Mouse (Mus musculus): ENCODE measurements at regions not wholly inside any gene's neighbourhood (a gene's known extent, or its start where the extent isn't known, plus 50 kb on each side); places are given as distances from the start of the nearest gene placed in this dataset.

DNA sequence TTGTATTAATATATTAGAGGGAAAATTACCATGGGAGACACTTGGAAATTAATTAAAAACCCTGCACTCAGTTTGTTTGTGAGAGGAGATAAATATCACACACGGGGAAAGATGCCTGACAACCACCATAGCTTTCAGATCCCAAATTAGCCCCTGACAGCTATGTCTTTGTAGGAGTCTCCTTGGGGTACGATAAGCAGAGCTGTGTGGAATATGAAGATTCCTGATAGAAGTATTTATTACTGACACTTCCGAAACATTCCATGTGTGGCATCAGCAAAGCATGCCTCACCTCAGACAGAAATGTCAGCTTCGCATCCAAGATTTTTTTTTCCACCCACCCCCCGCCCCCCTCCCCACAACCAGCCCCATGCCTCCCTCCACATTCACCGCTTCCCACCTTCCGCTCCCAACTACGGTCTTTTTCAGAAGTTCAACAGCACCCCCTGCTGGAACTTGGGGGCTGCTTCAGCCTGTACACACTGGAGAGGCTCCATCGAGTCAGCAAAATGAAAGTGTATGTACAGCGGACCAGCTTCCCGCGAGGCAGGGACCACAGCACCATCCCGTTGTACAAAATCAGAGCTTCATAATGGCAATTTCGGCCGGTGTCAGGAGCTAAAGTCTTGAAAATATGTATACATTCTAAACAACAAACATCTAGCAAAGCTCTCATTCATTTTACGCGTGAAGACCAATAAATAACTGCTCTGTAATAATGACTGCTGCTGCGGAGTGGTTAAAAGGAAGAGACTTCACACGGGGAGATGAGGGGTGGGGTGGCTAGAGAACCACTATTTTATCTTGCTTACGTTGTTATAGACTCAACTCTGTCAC, 66.7 kb downstream of the Rwdd3 start:
- DNase-seq (ENCODE audit: low spot score), result peak; percentile 74

DNA sequence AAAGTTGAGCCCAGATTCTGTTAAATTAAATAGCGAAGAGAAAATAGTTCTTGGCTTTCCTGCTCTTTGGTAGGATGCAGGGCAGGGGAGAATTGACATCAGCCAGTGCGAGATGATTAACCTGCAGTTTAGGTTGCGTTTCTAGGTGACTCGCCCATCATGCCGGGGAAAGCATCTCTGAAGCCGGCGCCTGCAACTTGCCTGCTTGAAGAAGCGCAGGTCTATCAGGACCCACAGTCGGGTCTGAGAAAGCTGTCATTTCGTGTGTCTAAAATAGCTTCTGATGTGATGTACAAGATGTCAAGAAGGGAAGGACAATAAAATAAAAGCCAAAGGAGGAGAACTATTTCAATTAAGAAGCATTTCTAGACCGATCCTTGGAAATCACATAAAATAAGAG, 68.6 kb downstream of the Rwdd3 start:
- no peak for DNase-seq (ENCODE audit: low spot score)

DNA sequence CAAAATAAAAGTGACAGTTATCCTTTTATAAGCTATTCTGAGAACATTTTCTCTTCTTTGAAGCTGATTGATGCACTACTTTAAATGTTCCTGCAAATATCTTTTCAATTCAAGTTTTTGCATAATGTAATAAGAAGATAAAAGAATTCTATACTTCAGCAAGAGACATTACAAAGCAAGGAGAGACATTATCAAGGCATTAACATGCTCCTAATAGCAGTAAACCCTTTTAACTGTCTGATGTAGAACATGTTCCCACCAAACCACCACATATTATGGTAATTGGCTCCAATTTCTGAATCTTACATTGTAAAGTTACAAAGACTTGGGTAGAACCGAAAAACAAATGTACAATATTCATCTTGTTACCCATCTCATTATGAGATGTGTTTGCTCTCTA, 69.4 kb downstream of the Rwdd3 start:
- no peak for DNase-seq (ENCODE audit: low spot score)

DNA sequence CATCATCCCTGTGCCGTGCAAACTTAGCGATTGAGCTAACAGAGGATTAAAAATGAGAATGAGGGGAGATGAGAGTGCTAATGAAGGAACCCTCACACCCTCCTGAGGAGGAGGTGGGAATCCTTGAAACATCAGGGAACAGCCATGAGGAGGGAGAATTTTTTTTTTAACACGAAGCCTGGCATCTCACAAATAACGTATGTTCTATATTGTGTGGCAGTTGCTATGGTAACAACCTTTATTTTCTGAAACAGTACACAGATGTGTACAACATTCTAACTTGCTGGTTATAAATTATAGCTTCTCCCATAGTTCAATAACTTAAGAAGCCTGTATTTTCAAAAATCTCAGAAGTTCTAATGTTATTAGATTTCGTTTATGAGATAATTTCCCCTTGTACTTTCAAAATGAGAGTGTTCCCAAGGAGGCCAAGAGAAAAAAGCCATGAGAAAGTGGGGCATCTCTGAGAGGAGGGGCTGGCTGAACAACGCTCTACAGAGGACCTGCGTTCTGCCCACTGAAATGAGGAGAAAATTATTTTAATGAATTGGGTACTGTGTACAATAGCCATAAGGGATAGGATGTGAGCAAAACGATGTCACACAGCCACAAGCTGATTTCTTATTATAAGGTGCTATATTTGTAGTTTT, 71.2 kb downstream of the Rwdd3 start:
- DNase-seq (ENCODE audit: low spot score), result no peak

DNA sequence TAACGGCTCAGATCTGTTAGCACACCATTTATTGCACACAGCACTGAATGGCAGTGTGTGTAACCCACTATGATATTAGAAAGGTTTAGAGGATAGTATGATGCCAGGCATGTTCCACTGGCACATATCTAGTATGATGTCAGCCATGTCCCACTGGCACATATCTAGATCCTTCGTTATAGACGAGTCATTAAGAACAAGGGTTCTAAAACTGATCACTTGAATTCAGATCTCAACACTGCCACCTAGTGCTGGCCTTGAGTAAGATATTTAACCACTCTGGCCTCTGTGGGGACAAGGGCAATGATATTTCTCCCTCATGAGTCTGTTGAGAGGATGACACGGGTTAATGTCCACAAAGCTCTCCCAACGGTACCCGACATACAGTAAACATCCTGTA, 78.0 kb downstream of the Rwdd3 start:
- DNase-seq (ENCODE audit: low spot score), result peak; percentile 52

DNA sequence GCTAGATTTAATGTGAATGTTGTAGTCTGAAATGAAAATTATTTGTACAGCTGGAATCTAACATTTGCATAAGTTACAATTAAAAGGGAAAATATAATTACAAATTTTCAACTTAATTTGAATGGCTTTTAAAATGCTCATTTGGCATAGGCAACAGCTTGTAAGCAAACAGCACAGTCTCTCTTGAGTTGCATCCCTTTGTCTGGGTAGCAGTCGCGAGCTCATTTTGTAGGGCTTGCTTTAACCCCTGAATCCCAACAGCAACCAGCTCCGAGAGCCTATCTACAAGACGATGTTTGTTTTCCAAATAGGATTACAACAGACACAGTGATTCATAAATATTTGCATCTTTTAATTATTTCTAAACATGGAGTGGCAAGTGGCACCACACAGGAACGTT, 82.8 kb downstream of the Rwdd3 start:
- no peak for DNase-seq (ENCODE audit: low spot score)

DNA sequence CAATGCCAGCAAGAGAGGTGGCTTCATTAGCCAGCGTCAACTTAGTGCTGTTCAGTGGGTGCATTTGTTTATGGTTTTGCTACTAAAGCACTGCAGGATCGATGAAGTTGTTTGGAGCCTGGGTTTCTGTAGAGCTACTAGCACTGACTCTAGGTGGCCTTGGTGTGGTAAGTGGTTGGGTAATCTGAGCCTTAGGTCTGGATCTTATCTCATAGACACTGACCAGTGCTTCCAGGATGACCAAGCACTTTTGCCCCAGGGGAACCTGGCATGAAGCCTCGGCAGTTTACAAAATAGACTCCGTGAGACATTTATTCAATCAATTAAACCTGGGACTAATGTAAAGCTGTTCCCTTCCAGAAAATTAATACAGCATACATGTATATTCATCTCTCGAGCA, 102.8 kb downstream of the Rwdd3 start:
- DNase-seq (ENCODE audit: low spot score), result no peak

DNA sequence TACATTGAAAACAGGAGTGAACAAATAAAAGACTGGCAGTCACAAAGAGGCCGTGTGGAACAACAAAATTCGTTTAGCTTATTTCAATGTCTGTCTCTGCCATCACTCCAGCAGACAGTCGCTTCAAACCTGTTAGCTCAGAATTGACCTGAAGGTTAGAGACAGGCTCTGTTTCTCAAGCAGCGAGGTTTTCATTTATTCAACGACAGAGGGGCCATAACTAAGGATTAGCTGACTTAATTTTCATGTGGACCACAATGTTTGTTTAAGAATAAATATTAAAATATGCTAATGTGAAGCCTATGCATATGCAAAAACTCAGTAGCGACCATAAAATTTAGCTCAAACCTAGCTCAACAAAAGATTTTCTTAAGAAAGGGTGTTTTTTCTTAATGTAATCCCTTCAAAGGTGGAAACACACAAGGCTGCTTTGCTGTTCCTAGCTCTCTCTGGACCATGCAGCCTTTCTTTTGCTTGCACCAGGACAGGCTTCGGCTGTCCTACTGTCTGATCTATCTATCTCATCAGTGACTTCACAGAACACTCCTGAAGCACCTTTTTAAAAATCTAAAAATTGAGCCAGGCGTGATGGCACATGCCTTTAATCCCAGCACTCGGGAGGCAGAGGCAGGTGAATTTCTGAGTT, 135.5 kb downstream of the Rwdd3 start:
- no peak for DNase-seq (ENCODE audit: low spot score)

DNA sequence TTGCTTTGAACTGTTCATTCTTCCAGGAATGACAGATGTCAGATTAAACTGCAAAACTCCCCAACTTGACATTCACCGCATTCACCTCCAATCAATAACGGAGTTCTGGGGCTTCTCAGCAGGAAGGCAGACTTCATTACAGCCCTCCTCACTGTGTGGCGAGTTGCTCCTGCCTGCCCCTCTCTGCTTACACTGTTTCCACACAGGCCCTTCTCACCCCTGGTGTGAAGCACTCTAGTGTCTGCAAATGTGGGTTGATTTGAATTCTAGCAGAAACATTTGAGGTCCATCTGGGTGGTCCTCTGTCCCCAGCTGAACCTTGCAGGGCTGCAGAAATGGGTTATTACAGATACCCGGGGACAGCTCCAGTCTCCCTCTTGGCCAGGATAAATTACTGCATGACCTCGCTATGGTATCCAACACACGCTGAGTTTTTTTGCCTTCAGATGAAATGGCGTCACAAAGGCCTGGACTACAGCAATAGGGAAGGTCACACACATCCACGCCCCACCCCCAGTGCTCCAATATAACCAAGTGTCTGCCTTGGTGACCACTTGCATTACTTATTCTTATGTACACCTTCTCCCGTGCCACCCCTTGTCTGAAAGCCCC, 145.8 kb downstream of the Rwdd3 start:
- DNase-seq (ENCODE audit: low spot score), result no peak

DNA sequence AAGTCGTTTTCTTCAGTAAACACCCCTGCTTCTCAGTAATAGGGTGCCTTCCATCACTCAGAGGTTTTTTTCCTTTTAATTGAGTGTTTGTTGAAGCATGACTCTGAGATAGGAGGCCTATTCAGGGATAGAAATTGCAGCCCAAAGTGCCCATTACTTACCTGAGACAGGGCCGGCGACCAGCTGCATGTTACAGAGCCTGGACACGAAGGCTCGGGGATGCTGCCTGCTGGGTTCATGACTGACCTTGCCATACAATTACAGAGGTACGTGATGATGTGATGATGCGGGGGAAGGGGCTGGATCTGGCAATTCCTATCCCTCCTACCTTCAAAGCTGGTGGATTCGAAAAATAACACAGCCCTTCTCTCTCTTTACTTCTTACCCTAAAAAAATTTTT, 146.7 kb downstream of the Rwdd3 start:
- no peak for DNase-seq (ENCODE audit: low spot score)

DNA sequence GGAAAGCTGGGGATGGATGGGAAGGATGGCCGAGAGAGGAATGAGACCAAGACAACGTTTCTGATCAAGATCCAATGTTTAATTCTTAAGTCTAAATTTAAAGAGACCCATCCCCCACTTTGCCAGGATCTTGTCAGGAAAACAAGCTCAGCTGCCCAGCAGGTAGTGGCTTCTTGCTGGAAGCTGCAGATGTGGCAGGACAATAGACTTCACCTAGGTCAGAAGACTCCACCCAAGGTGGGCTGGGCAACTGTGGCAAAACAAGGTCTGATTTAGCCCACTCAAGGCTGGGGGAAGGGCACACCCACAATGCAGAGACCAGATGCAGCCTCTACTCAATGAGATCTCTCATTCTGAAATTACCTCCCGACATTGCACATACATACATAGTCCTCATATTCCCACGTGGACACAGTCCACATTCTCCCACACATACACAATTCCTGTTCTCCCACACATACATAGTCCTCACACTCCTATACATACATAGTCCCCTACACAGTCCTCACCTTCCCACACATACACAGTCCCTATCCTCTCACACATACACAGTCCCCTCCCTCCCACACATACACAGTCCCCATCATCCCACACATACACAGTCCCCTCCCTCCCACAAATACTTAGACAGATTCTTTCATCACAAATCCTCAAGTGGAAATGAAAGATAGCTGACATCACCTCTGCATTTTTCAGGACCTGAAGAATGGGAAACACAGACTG, 150.2 kb downstream of the Rwdd3 start:
- no peak for DNase-seq (ENCODE audit: low spot score)

DNA sequence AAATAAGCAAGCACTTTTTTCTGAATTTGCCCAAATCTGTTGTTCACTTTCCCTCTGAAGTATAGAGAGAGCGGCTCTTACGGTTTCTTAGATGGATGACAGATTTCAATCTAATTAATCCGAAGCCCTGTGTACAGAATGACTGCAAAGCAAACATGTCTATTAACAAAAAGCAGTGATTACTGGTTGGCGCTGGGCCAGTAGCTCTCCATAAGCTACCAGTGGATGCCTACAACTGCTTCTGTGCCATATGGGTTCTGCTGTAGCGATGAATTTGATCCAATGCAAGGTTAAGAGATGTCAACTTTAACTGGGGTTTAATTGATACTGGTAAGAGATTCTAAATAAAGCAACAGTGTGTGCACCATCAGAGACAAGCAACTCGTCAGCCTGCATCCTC, 162.3 kb downstream of the Rwdd3 start:
- DNase-seq (ENCODE audit: low spot score), result no peak

DNA sequence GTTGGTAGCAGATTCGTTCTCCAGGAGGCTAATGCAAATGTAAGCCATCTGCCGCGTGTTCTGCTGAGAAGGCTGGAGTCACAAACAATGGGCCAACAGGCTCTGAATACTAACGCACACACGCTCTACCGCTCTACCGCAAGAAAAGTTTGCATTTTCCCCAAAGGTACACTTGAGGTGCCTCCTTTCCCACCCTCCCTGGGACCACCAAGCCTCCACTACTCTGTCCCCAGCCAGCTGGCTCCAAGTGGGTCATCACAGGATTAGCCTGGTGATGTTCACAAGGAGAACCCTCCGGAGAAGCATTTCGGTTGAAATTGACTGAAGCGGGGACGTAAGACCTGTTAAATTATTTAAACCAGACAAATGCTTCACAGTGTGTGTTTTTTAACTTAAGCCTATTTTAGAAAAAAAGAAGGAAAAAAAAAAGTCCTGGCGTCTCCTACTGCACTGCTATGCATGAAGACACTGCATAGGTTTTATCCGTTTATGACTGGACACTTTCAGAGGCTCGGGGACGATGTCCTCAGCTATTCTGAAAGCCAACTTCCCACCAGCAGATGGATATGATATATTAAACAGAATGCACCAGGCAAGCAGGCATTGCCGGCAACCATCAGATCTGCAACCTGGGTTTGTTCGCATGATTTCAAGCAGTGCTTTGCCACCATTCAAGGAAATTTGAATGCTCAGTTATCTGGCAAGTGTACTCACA, 187.8 kb downstream of the Rwdd3 start:
- DNase-seq (ENCODE audit: low spot score), result no peak

DNA sequence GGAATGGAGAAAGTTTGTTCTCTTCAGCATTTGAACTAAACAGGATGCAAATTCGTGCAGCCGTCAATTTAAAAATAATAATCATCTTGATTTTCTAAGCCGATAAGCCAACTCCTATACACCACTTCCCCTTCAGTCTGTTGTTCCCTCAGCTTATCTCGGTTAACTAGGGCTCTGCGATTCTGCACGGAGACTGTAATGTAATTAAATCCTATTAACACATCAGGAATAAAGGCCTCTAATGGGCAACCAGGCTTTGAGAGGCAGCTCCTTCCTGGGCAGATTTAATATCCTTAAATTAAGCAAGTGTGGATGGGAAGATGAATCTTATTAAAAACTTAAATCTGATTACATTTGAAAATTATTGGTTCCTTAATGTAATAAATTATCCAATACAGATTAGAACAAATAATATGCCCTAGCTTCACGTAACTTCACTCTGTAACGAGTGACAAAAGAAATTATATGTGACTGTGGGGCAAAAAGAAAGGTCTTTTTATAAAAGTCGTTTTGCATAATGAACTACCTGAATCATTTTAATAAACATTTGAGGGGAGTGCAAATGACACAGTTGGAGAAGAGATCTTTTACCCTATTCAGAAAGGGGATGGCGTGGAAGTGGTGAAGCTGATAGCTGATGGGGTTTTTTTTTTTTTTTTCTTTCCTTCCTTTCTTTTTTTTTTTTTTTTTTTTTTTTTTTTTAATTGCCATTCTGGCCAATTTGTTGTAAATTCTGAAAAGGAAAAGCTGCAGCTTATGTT, 188.5 kb downstream of the Rwdd3 start:
- DNase-seq (ENCODE audit: low spot score), result no peak

DNA sequence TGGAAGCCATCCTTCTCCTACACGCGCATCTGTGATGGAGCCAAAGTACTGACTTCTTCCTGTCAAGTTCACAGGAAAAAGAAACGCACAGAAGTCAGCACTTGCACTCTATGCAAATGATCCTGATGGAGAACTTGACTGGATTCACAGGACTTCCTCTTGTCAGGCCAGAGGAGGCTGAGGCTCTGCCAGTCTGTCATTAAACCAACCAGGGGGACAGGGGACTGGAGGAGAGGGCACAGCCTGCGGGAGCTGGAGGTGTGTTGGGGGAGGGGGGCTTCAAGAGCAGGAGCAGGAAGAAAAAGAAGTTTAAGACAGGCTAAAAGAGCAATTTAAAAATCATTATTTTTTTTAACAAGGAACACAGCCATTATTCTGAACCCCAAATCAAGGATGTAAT, 189.3 kb downstream of the Rwdd3 start:
- DNase-seq (ENCODE audit: low spot score), result no peak

DNA sequence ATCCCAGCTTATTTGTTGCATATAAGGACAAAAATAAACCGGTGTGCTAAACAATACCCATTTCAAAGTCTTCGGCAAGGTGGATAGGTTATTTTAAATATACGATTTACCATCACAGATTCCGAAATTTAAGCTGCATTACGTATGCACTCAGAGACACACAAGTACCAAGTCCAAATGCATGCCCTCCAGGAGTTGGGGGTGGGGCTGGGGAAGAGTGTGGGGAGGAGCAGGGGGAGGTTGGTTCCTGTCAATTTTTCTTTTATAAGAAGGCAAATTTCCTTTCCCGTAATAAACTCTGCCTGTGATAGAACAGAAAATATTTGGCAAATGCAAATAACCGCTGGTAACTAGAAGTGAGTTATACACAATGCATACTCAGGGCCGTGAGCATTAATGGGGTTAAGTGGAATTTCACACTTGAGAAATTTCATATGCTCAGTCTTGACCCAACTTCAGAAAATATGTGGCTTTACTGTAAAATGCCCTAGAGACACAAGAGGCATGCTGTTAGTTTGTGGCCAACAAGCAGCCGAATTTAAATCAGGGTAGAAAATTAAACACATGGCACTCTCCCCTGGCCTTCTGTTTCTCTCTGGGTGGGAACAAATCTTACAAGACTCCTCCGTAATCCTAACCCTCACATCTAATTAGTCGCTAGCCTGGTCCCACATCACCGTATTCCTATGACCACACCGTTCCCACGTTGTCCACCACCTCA, 200.6 kb downstream of the Rwdd3 start:
- DNase-seq (ENCODE audit: low spot score), result no peak

DNA sequence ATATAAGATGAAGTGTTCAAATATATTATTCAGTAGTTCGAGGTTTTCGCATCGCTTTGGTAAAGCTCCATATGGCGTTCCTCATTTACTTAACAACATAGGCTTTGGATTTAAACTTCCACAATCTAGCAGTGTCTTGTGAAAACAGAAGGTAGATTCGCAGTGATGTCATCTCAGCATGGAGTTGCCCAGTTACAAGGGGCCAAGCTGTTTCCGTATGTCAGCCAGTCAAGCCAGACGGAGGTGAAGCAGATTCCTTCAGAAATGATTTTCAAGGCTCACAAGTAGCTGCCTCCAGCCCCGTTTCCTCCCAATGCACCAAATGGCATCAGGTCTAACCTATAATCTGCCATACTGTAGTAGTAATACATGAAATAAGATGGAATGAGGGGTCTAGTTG, 224.6 kb downstream of the Rwdd3 start:
- DNase-seq (ENCODE audit: low spot score), result no peak

DNA sequence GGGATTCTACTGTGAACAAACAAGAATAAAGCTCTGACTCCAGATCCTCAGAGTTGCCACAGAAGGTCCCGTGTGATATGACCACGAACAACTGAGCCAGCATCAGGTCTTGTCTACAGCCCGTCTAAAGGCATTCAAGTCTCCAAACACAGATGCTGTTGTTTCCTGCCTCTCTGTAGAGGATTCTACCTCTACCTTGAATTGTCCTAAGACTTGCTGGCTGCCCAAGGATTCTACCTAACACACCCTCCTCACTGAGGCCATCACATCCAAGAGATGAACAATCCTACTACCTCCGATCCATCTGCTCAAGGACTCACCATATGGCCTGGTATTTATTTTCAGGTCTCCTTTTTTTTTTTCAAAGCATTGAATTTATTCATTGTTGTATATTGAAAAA, 237.1 kb downstream of the Rwdd3 start:
- DNase-seq (ENCODE audit: low spot score), result no peak

DNA sequence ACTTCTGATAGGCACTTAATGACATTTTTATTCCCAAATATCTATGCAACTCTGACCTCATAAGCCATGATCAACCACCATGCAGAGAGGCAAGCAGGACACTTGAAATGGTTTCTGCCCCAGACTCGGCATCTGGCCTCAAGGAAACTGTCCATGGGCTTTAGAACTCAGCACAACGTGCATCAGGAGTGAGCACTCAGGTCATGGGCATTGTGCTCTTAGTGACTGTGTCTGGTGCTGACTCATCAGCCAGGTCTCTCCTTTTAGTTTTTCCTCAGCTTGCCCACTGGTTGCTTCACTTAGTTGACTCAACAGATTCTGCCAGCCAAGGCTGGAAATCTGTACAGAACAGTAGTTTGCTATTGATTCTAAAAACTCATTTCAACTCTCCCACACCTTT, 251.1 kb downstream of the Rwdd3 start:
- no peak for DNase-seq (ENCODE audit: low spot score)

DNA sequence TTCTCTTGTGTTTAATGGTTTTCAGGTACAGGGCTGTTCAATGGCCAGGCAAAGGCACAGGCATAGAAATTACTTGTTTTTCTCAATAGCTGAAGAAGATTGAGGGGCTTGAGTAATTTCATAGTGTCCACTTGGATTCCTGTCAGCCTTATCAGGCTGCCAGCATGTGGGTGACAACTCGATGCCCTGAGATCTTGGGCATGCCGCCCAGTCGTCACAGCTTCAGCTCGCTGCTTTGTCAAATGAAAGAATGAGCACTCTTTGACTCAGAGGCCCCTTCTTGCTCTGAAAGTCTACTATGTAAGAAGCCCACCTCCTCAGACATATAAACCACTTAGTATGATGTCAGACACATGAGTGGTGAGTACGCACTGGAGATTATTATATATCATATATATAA, 272.6 kb downstream of the Rwdd3 start:
- DNase-seq (ENCODE audit: low spot score), result no peak

Measured in testis, postnatal 10 days (tissue).